Mouse (Mus musculus): ENCODE measurements around the gene Fgfr2.
"Not testable (repeated sequence)": the region's sequence is repeated elsewhere in the genome, so short reads cannot be mapped to it uniquely, and the experiment has no call there.

Gene Fgfr2

GRCm38 (mm10) chr7:130631553-130632378, 2491.4 kb downstream of the Fgfr2 start:
- DNase-seq (ENCODE audit: low read depth, low spot score), result peak; percentile 64

- no peak for DNase-seq (ENCODE audit: low read depth, low spot score)
Measured at GRCm38 (mm10) chr7:130630956-130631355, 2492.2 kb downstream of the Fgfr2 start.

GRCm38 (mm10) chr7:130629999-130630398, 2493.2 kb downstream of the Fgfr2 start:
- no peak for DNase-seq (ENCODE audit: low read depth, low spot score)

GRCm38 (mm10) chr7:130628601-130629000, 2494.5 kb downstream of the Fgfr2 start:
- DNase-seq (ENCODE audit: low read depth, low spot score), result no peak

- no peak for DNase-seq (ENCODE audit: low read depth, low spot score)
Measured at GRCm38 (mm10) chr7:130625361-130625760, 2497.8 kb downstream of the Fgfr2 start.

GRCm38 (mm10) chr7:130624299-130624698, 2498.9 kb downstream of the Fgfr2 start:
- no peak for DNase-seq (ENCODE audit: low read depth, low spot score)

- no peak for DNase-seq (ENCODE audit: low read depth, low spot score)
Measured at GRCm38 (mm10) chr7:130622359-130622758, 2500.8 kb downstream of the Fgfr2 start.

- no peak for DNase-seq (ENCODE audit: low read depth, low spot score)
Measured at GRCm38 (mm10) chr7:130621953-130622352, 2501.2 kb downstream of the Fgfr2 start.

GRCm38 (mm10) chr7:130621068-130621467, 2502.1 kb downstream of the Fgfr2 start:
- DNase-seq (ENCODE audit: low read depth, low spot score), result no peak

GRCm38 (mm10) chr7:130617591-130617990, 2505.6 kb downstream of the Fgfr2 start:
- no peak for DNase-seq (ENCODE audit: low read depth, low spot score)

GRCm38 (mm10) chr7:130613973-130614372, 2509.2 kb downstream of the Fgfr2 start:
- DNase-seq (ENCODE audit: low read depth, low spot score), result no peak

- no peak for DNase-seq (ENCODE audit: low read depth, low spot score)
Measured at GRCm38 (mm10) chr7:130606958-130607357, 2516.2 kb downstream of the Fgfr2 start.

- peak; percentile 81 for DNase-seq (ENCODE audit: low read depth, low spot score)
Measured at GRCm38 (mm10) chr7:130605111-130605510, 2518.0 kb downstream of the Fgfr2 start.

GRCm38 (mm10) chr7:130604390-130604789, 2518.8 kb downstream of the Fgfr2 start:
- DNase-seq (ENCODE audit: low read depth, low spot score), result no peak

GRCm38 (mm10) chr7:130603556-130603955, 2519.6 kb downstream of the Fgfr2 start:
- no peak for DNase-seq (ENCODE audit: low read depth, low spot score)

- DNase-seq (ENCODE audit: low read depth, low spot score), result no peak
Measured at GRCm38 (mm10) chr7:130602804-130603203, 2520.3 kb downstream of the Fgfr2 start.

- DNase-seq (ENCODE audit: low read depth, low spot score), result peak; percentile 91
Measured at GRCm38 (mm10) chr7:130600546-130600945, 2522.6 kb downstream of the Fgfr2 start.

GRCm38 (mm10) chr7:130600074-130600473, 2523.1 kb downstream of the Fgfr2 start:
- DNase-seq (ENCODE audit: low read depth, low spot score), result peak; percentile 59

- no peak for DNase-seq (ENCODE audit: low read depth, low spot score)
Measured at GRCm38 (mm10) chr7:130597546-130597945, 2525.6 kb downstream of the Fgfr2 start.

- not testable (repeated sequence) for DNase-seq (ENCODE audit: low read depth, low spot score)
Measured at GRCm38 (mm10) chr7:130596079-130596855, 2526.9 kb downstream of the Fgfr2 start.

- DNase-seq (ENCODE audit: low read depth, low spot score), result not testable (repeated sequence)
Measured at GRCm38 (mm10) chr7:130593375-130594239, 2529.5 kb downstream of the Fgfr2 start.

GRCm38 (mm10) chr7:130592975-130593374, 2530.2 kb downstream of the Fgfr2 start:
- DNase-seq (ENCODE audit: low read depth, low spot score), result not testable (repeated sequence)

Measured in ZHBTc4 (cell line).